Mouse (Mus musculus): ENCODE measurements around the gene Atp1b1.

DNA sequence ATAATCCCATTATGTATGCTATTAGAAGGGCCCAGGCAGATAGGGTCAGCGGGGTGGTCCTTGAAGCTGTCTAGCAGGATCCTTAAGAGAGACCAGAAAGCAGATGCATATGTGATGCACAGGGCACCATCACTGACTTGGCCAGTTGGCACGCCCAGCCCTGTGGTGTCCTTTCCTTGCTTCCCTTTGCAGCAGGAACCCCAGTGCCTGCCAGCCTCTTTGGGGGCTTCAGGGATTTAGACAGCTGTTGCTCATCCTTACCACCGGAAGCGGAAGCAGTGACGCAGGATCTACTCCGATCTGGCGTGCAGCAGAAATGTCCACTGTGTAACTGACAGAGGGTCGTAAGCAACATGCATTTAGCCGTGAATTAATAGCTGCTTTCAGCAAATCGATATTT, 9.3 kb upstream of the Atp1b1 start:
- no peak for TF ChIP-seq CTCF (conservative IDR thresholded peaks at IDR 0.05; ENCODE audit: insufficient read depth, insufficient read length, low read depth, low read length)
- no peak for TF ChIP-seq POLR2A (IDR thresholded peaks at IDR 0.05; ENCODE audit: low read depth, low read length)

Data from kidney, adult 2 months (tissue).